Mouse (Mus musculus) embryo, embryonic 11.5 days (tissue): ENCODE results near the gene Adam26b.
"Not testable (repeated sequence)": the region's sequence is repeated elsewhere in the genome, so short reads cannot be mapped to it uniquely, and the experiment has no call there.

ENCODE experiments used
- DNase-seq: peaks from one replicate; pipeline ENCODE4 v3.0.0-alpha.2; 2012; ENCODE audit warnings: low read depth, low spot score

Gene Adam26b

DNA sequence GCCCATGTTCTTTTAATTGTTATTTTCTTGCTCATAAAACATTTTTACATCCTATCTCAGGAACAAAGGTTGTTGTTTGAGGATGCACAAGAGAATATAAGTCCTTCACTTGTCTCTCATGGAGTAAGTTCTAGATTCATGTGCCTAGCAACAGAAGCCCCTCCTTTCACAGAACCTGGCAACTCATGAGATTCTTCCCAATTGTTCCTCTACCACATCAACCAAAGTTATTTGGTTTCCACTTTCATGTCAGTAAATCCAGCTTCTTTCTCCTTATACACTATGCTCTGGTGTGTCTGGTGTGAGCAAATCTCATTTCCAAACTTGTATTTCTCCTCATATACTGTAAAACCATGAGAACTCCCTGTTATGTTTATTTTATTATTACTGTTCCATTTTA, at the start of gene Adam26b:
TSS of gene Adam26b (minus strand) at position 101 of the 400 bp plus-strand sequence.
- DNase-seq: not testable (repeated sequence)

DNA sequence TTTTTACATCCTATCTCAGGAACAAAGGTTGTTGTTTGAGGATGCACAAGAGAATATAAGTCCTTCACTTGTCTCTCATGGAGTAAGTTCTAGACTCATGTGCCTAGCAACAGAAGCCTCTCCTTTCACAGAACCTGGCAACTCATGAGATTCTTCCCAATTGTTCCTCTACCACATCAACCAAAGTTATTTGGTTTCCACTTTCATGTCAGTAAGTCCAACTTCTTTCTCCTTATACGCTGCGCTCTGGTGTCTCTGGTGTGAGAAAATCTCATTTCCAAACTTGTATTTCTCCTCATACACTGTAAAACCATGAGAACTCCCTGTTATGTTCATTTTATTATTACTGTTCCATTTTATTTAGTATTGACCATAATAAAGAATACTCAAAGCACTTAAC, 48.7 kb upstream of the Adam26b start, which contains the start of gene Adam26a:
TSS of gene Adam26a (minus strand) at position 101 of the 400 bp plus-strand sequence.
- not testable (repeated sequence) for DNase-seq
